Mouse (Mus musculus): ENCODE measurements around the gene Gpld1. TPM values are rescaled to one million over a fixed set of nuclear protein-coding genes. Genes with fewer than 3 reads are reported as not detected.
"Not testable (repeated sequence)": the region's sequence is repeated elsewhere in the genome, so short reads cannot be mapped to it uniquely, and the experiment has no call there.

Gene Gpld1
- polyA plus RNA-seq, 2 experiments from 2014 or later: 1.9 to 4.5 TPM

DNA sequence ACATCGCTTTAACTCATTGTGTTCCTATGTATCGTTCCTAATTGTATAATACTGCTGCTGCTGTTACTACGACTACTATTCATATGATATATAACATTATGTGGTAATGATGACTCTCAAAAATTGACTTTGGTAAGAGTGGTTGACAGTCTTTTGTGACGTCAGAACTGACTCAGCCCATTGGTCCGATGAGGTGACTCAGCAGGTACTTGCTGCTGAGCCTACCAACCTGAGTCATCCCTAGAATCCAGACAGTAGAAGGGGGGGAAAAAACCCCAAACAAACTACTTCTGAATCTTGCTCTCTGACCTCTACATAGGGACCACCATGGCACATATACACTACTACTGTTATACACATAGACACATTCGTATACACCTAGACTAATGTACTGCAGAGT lies 5.9 kb downstream of the Gpld1 start:
- no peak for ATAC-seq

DNA sequence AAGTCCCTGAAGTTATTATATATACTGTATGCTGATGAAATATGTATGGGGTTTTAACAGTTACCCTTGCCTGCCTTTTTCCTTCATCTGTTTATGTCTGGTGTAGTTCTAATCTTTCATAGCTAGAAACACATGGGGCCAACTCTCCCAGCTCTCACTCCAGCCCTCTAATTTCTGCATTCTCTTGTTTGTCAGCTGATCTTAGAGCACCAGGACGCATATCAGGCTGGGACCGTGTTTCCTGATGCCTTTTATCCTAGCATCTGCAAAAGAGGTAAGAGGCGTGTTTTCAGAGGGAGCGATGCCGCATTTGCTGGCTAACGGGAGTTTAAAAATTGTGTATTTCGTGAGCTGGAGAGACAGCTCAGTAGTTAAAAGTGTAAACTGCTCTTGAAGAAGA lies 9.7 kb downstream of the Gpld1 start:
- no peak for ATAC-seq

DNA sequence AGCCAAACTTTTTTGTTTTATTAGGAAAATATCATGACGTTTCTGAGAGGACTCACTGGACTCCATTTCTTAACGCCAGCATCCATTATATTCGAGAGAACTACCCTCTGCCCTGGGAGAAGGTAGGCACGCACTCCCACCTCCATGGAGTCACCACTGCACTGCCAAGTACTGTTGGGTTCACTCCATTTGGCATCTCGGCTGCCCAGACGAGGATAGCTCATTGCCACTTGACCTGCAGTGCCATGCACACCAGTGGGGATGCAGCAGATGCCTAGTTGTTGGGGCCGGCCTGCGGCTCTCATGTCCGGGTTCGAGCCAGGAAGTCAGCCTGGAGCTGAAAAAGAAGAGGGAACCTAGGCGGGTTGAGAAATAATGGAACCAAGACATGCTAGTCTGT lies 12.1 kb downstream of the Gpld1 start:
- ATAC-seq: no peak

DNA sequence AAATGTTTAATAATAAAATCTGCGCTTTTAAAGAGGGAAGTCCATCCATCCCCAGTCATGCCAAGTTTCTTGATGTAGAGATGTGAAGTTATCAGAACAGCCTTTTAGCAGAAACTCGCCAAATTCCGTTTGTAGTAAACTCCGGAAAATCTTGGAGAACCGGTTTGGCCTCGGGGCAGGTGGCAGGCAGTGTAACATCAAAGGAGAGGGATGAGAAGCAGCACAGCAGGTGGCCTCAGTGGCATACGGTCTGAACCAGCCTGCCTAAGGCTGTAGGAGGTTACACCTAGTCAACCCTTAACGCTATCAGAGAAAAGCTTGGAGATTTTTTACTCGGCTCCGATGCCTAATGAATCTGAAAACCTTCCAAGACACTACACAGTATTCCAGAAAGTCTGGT lies 12.5 kb downstream of the Gpld1 start:
- ATAC-seq: no peak

DNA sequence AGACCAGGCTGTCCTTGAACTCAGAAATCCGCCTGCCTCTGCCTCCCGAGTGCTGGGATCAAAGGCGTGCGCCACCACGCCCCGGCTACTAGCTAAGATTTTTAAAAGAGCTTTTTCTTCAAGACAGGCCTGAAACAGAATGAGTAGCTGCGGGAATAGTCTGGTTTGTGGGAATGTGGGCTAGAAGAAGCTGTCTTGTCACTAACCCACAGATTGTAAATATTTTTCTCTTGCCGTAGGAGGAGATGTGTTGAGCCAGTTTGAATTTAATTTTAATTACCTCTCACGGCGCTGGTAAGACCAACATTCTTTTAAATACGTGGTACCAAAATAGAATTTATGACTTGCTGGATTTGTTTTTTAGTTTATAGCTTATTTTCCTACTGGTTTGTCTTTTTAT lies 15.7 kb downstream of the Gpld1 start:
- ATAC-seq: no peak

DNA sequence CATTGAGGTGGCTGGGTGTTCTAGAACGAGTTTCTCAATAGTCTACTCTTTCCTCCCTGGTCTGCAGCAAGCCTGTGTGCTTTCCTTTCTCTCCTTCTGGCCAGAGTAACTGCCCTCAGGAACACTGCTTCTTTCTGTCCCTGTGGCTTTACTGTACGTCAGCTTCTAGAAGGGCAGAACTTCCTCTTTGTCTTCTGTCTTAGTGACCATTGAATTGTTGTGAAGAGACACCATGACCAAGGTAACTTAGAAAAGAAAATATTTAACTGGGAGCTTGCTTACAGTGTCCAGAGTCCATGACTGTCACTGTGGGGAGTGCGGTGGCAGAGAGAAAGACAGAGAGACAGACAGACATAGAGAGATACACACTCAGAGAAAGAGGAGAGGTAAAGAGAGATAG lies 17.1 kb downstream of the Gpld1 start:
- no peak for ATAC-seq

DNA sequence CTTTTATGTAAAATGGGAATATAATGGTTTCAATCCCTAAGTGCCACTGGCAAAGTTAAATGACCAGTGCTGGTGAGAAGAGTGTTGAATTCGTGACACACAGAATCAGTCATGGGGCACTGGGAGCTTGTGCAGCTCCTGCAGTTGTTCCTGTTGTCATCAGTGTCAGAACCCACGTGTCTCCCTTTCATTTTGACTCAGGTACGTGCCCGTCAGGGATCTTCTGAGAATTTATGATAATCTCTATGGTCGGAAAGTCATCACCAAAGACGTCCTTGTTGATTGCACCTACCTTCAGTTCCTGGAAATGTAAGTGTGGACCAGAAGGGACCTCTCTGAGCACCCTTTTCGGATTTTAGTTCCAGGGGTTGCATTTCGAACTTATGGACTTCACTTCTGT lies 19.2 kb downstream of the Gpld1 start:
- ATAC-seq: peak; percentile 70

DNA sequence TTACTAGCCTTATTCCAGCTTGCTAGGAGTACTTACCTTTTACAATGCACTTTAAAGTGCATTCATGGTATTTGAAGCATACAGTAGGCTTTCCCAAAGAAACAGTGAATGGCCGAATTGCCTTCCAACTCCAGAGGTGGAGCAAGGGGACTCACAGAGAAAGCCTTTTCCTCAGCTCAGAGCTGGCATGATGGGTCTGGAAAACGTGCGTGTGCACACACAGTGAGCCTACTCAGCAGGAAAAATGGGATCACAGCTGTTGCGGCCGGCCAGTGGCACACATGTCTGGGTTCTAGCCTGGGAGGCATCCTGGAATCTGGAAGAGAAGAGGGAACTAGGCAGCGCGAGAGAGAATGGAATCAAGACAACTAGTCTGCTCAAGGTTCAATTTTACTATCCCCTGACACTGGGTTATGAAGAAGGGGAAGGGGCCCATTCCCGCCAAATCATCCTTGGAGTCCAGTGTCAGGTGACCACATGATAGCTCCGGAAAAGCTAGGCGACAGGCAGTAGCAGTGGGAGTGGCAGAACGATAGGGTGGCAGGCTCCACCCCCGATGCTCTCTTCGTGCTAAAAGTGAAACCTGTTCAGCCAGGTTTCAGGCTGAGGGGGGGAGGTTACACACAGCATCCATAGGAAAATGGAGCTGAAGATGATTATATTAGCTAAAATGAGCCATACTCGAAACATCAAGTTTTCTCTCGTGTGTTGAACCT lies 22.3 kb downstream of the Gpld1 start:
- peak; percentile 78 for ATAC-seq

DNA sequence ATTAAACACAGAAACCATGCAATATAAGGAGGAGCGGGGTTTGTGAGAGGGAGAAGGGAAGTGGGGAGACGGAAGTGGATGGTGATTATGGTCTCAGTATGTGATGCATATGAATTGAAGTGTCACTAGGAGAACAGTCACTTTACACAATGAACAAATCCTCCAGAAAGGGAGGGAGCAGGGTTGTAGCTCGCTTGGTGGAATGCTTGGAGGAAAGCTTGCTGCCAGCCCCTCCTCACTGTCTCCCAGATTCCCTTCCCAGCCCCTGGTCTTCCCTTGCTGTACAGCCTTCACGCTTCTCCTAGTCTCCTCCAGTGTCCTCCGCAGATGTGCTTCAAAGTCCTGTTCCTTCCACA lies 22.9 kb downstream of the Gpld1 start:
- peak; percentile 56 for ATAC-seq

DNA sequence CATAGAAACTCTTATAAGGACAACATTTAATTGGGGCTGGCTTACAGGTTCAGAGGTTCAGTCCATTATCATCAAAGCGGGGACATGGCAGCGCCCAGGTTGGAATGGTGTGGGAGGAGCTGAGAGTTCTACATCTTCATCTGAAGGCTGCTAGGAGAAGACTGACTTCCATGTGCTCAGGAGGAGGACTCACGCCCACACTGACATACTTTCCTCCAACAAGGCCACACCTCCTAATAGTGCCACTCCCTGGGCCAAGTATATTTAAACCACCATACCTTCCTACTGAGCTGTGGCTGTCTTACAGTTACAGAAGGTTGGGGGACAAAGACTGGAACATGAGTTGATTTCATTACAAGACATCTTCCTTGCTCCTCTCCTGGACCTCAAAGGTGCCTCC lies 28.8 kb downstream of the Gpld1 start:
- ATAC-seq: not testable (repeated sequence)

DNA sequence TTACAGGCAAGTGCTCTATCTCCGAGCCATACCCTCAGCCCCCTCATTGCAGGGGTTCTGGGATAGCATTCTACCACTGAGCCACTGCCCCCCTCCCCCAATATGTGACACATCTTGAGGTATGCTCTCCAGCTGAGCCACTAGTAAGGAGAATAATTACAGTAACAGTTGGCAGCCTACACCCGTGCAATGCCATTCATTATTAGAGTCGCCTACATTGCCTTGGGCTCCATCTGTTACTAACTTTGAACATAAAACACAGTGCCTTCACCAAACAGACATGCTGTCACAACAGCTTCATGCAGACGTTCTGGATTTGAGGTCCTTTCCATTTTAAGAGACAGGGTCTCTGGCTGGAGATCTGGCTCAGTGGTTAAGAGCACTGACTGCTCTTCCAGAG lies 33.4 kb downstream of the Gpld1 start:
- ATAC-seq: no peak

DNA sequence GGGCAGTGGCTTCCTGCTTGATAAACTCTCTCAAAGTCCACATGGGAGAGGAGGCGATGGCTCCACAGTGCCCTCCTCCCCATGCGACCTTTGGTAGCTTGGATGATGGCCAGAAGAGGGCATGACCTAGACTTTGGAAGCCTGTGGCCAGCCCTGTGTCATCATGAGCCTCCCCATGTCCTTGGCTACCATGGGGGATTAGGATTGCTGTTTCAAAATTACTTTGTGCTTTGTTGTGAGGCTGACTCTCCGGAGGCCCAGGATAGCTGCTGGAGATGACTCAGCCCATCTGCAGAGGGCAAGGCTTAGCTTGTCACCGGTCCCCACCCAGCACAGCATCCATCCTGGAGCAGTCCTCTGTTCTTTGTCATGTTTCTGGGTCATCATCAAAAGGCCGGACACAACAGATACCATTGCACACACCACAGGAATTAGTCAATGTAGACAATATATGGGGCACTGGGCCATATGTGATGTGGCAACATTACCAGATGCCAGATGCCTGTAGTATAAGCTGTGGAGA lies 34.9 kb downstream of the Gpld1 start:
- ATAC-seq: no peak

DNA sequence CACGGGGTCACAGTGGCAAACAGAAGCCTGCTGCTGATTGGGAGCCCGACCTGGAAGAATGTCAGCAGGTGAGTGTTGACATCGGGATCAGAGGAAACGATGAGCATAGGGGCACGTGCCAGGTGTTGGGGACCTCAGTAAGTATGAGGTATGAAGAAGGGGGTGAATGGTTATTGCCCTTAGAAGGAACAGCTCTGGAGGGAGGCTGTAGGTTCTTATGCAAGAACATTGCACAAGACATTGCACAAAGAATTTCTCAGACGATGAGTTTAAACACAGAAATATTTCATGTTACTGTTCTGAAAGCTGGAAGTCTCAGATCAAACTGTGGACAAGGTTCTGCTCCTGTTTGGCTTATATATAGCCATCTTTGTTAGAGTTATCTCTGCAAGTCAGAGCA lies 38.1 kb downstream of the Gpld1 start:
- ATAC-seq: no peak

DNA sequence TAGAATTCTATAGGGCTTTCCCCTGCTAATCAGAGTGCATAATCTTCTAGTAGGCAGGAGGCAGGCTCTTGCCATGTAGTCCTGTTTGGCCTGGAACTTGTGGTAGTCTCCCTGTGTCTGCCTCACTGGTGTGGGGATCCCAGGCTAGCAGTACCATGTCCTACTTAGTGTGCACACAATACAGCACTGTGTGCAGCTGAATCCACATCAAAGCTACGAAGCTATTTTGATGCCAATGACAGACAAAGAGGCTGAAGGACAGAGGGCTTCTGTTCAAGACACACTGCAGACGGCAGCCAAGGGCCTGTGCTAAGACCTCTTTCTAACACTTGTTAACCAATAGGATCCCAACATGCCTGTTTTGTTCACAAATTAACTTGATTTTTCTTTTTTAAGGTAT lies 42.5 kb downstream of the Gpld1 start:
- ATAC-seq: no peak

DNA sequence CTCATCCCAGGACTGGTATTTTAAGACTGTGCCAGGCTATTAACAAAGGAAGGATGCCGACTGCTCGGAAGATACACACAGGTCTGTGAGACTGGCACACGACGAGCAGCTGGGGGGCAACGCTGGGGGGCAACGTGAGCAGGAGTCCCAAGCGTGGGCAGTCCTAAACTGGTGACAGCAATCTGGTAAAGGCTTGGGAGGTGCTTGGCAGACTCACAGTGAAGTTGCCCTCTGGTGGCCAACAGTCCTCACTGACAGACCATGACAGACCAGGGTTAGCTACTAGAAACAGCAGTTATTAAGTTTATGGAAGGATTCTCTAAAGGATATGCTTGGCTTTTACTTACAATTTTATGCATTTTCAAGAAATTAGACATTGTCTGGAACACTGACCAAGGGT lies 45.4 kb downstream of the Gpld1 start:
- ATAC-seq: peak; percentile 85

DNA sequence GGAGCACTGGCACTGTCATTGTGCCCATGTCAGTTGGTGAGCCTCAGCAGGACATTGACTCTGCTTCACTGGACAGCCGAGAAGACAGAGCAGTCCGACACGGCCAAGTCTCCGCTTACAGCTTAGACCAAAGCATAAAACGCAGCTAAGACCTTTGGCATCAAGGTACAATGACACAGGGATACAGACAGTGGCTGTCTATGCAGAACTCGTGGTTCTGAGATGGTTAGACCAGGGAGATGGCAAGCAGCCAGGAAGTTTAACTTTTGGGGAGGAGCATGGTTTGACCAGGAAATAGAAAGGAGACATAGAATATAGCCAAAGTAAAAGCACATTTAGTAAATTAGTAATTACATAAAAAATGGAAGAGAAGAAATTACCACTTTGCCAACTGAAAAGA lies 46.1 kb downstream of the Gpld1 start:
- ATAC-seq: no peak

DNA sequence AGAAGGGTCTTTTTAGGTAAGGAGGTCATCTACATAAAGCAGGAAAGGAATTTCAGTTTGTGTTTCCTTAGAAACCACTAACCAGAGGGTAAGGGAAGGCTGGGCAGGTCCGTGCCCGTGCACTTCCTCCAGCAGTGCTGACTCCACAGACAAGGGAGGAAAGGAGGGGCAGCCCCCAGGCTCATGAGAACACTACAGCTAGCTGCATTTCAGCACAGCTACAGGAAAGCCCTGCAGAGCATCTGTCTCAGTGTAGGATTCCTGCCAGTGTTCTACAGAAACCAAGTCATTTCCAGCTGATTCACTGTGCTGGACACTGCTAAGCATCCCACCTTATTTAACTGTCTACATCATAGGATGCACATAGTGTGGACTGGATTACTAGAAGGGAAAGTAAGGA lies 50.2 kb downstream of the Gpld1 start:
- no peak for ATAC-seq

DNA sequence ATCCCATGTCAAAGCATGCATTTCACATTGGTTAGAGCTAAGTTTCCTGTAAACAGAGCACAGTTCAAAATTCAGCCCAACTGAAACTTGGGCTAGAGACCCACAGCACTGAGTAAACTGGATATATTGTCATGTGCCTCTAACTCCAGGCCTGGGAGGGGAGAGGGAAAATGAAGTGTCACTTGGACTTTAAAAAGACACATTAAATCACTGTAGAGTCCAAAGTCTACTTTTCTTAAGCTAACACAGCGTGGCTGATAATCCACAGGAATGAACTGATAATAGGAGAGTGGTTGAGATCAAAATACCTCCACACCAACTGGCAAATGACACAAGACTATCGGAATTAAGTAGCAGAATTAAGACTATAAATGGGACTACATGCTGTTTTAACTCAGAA lies 56.6 kb downstream of the Gpld1 start:
- no peak for ATAC-seq

DNA sequence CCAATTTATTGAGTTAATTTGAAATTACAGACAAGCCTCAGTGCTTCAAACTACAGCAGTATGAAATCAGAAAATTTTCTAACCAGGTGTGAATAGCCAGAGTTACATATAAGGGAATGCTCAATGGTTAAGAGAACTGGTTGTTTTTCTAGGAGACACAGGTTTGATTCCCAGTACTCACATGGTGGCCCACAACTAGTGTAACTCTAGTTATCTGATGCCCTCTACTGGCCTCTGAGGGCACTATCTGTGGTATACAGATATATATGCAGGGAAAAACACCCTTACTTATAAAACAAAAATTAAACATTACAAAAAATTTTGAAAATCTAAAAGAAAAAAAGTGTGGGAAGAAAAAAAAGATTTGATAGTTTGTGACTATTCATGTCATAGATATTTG lies 60.0 kb downstream of the Gpld1 start:
- no peak for ATAC-seq

DNA sequence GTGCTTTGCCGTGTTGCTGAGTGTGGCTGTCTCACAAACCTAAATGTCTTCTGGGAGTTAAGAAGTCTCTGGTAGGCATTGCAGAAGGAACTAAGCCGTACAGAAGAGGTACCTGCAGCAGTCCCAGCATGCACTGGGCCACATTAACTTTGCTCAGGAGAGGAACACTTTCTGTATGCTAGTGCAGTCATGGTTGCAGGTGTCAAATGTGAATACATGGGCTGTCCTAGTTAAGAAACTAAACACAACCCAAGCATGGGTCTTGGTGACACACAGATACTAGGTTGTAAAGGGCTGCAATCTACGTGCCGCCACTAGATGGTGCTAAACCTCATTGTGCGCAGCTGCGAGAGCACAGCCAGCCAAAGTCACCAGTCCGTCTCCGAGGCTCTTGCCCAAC lies 64.2 kb downstream of the Gpld1 start:
- ATAC-seq: peak; percentile 76

DNA sequence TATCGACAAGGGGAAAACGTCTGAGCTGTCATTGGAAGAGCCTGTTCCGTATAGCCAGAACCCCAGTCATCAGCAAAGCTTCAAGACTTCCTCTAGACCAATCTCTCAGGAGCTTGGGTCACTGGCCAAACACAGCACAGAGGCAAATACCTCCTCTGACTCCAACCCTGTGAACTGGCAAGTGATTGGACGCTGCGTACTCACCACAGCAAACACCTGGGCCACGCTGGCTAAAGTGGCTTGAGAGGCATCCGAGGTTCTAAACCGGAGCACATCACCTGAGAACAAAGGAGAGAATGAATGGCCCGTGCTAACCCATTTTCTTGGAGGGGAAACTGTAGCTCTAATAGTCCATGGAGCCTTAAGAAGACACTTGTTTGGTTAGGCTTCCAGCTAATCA lies 75.4 kb downstream of the Gpld1 start:
- ATAC-seq: no peak

DNA sequence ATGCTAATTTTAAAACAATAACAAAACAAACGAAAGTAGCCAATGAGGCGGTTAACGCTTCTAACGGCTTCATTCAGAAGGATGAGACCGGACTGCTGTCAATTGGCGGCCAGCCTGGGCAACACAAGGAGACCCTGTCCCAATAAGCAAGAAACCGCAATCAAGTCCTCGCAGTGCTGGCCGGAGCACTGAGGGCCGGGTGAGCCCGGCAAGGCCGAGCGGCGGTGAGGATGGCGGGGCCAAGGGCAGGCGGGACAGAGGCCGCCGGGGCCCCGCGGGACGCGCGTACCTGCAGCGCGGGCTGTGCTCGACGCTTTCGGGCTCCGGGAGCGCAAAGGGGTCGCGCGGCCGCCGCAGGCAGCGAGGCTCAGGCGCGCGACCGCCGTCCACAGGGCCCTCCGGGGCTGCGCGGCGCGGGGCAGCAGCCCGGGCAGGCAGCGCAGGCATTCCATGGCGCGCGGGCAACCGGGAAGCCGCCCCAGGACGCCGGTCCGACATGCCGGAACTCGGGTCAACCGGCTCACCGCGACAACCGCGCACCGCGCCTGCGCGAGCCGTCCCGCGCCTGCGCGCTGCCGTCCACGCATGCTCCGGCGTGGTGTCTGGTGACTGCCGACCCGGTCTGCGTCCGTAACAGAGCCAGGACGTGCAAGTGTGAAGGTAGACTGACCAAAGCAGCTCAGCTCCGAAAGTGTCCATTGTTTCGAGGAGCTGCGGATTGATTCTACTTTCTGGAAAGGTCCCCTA lies 77.0 kb downstream of the Gpld1 start, which contains the start of gene Mrs2:
TSS of gene Mrs2 (minus strand) at position 587 of the 747 bp plus-strand sequence.
- ATAC-seq: peak; percentile 82

DNA sequence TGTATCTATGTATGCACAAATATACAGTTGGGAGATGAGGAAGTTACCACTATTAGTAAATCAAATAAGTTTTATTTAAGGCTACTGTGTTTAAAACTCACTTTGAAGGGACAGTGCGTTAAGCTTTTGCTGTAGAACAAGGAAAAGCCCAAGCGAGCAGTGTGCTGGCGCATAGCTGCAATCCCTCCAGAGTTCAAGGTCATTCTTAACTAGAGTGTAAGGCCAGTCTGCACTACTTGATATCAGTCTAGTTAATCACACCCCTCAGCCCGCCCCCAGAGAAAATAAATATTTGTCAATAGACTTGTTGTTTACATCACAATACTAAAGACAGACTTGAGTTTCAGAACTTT lies 77.6 kb downstream of the Gpld1 start:
- ATAC-seq: peak; percentile 7

DNA sequence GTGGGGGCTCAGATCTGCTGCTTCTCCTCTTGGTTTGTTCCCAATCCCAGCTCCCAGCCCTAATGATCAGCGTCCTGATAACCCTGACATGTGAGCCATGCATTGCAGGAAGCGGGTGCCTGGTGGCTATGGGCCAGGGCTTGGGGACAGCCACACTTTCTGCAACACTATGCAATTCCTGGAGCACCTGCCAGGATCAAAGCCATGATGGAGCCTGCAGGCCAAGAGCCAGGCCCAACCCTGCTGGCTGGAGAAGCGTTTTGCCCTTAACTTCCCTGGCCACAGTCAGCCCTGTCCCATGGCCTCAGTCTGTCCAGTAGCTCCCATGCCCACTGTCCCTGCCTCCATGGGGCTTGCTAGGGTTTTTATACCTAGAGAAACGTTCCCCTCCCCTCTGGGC lies 79.4 kb downstream of the Gpld1 start:
- no peak for ATAC-seq
